Mouse (Mus musculus): ENCODE data around the gene Fbxo45.

Fbxo45 gene

DNA sequence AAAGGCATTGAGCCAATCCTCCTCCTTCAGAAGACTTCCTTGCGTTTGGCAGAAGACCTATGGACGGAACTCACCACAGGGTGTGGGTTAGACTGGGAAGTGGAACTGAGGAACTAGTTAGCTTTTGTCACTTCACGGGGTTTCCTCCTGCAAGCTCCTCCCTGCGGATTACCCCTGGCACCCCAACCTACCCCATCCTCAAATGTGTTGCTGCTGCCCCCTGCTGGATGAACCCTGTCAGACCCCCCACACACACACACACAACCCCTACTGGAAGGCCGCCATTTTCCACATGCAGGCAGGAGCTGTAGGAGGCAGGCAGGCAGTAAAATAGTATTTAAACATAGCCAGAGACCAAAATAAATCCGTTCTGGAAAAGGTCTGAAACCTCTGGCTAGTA is 44.3 kb downstream of the Fbxo45 start:
- DNase-seq: peak; percentile 60 to 86

DNA sequence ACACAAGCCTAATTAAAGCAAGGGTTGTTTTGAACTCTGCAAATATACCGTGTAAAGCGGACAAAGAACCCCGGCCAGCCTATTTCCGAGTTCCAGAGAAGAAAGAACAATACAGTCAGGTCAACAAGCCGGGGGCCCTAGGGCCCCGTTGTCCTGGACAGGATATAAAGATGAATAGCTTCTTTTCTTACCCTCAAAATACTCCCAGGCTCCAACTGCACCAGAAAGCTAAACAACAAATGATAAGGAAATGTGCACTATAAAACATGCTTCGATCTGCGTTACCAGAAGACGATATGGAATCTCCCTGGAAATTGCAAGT is 46.0 kb downstream of the Fbxo45 start:
- DNase-seq: peak in 1 of 2 experiments; percentile 23

GRCm38 (mm10) chr16:32200256-32201003 is 46.5 kb downstream of the Fbxo45 start:
- DNase-seq: peak; percentile 46 to 65

DNA sequence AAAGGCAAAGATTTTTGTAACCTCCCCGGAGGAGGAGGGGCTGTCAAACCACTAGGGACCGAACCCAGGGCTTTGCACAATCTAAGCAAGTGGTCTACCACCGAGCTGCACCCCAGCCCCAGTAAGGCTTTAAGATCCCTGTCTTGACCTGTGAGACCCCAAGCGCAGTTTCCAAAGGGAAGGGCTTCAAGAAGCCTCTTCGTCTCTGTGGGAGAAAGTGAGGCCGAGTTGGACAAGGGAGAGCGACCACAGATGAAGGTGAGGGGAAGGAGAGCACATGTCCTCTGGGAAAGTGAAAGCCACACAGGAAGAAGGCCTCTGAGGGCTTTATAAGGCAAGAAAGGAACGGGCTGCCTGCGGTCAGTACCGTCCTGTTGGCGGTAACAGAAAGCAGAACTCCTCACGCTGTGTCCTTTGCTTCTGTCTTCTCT is 56.9 kb downstream of the Fbxo45 start:
- peak; percentile 27 to 34 for DNase-seq

DNA sequence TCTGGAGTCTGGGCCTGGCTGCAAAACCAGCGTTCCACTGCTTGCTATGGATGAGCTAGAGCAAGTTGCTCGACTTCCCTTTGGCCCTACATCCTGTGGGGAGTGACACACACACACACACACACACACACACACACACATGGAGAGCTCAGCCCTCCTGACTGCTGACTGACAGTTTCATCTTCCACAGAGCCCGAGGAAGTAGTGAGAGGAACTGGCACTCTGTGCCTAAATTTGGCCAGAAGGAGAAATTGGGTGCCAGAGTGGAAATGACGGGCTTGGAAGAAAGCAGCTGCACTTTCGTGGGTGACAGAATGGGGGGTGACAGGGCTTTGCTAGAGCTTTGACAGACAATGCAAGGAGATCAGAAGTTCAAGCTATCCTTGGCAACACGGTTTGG is 57.8 kb downstream of the Fbxo45 start:
- peak; percentile 54 to 56 for DNase-seq

- DNase-seq: no peak
Observed at GRCm38 (mm10) chr16:32186056-32186455, 60.9 kb downstream of the Fbxo45 start.

Data from kidney, postnatal 36 days (tissue).